Mouse (Mus musculus): ENCODE data around the gene Drap1. TPM values are rescaled to one million over a fixed set of nuclear protein-coding genes. Genes with fewer than 3 reads are reported as not detected.
A peak's percentile ranks its signal among the peaks of the same experiment; 100 is the strongest.

Gene Drap1
- polyA plus RNA-seq, 2 experiments = 219 to 236 TPM

DNA sequence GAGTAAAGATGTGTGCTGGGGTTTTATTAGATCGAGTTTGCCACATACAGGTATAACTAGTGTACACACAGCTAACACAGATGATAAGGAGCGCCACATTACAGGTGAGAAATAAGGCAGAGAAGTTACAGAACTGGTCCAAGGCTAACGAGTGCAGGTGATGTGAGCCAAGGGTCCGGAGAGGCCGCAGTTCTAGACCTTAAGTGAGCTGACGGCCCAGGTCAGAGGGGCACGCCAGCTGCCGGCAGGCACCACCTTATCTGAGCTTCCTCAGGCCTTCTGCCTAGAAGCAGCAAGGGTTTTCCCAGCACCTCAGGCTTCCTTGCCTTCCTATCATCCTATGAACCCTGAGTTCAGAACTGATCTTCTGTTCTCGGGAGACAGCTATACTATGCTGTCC lies 5.1 kb downstream of the Drap1 start:
- H3K4me2 ChIP-seq (replicated peaks; ENCODE audit: low read depth, low read length, severe bottlenecking) = no peak overlapping the region
- H3K9ac ChIP-seq (ENCODE audit: low read depth, low read length, severe bottlenecking) = no peak overlapping the region
- no peaks in the 10 kb centered on the region for H3K9me3 ChIP-seq (ENCODE audit: control insufficient read depth, low read length)
- H3K36me3 ChIP-seq (ENCODE audit: control insufficient read depth, insufficient read depth, low read length) = peaks cover 41% of the 10 kb centered on the region
- no peak overlapping the region for H3K27ac ChIP-seq (replicated peaks; ENCODE audit: low read depth, low read length)
- H3K4me3 ChIP-seq (replicated peaks; ENCODE audit: low read length) = no peak overlapping the region
- H3K27me3 ChIP-seq (ENCODE audit: control insufficient read depth, insufficient read depth, low read length) = no peaks in the 10 kb centered on the region
- WGBS = 90% methylated on average over 9 of the region's 9 CpGs
- ATAC-seq (ENCODE audit: low FRiP score, low read depth) (no peak), DNase-seq (ENCODE audit: low spot score) (no peak)
- H3K4me1 ChIP-seq (ENCODE audit: control insufficient read depth, insufficient read depth, low read length) = peaks cover 10% of the 10 kb centered on the region
- TF ChIP-seq POLR2A (IDR thresholded peaks at IDR 0.05; ENCODE audit: borderline replicate concordance, extremely low read depth, insufficient read depth, insufficient read length) = no peak

DNA sequence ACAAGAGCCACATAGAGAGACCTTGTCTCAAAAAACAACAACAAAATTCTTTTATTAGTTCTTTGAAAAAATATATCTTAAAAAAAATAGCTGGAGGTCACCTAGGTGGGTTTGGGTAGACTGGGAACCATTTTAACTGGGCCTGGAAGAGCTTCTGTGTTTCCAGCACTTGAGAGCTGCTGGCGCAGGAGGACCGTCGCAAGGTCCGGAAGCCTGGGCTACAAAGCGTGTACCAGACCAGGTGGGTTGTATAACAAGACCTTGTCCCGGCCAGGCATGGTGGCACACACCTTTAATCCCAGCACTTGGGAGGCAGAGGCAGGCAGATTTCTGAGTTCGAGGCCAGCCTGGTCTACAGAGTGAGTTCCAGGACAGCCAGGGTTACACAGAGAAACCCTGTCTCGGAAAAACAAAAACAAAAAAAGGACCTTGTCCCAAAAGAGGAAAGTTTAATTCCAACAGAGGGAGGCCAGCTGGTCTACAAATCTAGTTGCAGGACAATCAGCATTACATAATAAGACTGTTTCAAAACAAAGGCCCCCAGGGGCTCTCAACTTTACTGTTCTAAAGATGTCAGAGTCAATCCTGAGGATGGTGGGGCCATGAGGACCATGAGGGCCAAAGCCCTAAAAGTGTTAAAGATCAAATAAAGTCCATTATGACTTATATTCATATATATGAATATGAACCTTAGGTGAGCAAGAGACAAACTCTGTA lies 5.9 kb downstream of the Drap1 start:
- Histone ChIP-seq H3K36me3 (ENCODE audit: control insufficient read depth, insufficient read depth, low read length) (peaks cover 41% of the 10 kb centered on the region), H3K9me3 (ENCODE audit: control insufficient read depth, low read length) (no peaks in the 10 kb centered on the region), H3K9ac (ENCODE audit: low read depth, low read length, severe bottlenecking) (no peak overlapping the region), H3K4me2 (replicated peaks; ENCODE audit: low read depth, low read length, severe bottlenecking) (no peak overlapping the region), H3K4me3 (replicated peaks; ENCODE audit: low read length) (no peak overlapping the region), H3K4me1 (ENCODE audit: control insufficient read depth, insufficient read depth, low read length) (peaks cover 9% of the 10 kb centered on the region), H3K27me3 (ENCODE audit: control insufficient read depth, insufficient read depth, low read length) (no peaks in the 10 kb centered on the region), H3K27ac (replicated peaks; ENCODE audit: low read depth, low read length) (no peak overlapping the region)
- ATAC-seq (ENCODE audit: low FRiP score, low read depth) (no peak), DNase-seq (ENCODE audit: low spot score) (no peak)
- no peak for TF ChIP-seq POLR2A (IDR thresholded peaks at IDR 0.05; ENCODE audit: borderline replicate concordance, extremely low read depth, insufficient read depth, insufficient read length)
- WGBS = 98% methylated on average over 8 of the region's 8 CpGs

- TF ChIP-seq POLR2A (IDR thresholded peaks at IDR 0.05; ENCODE audit: borderline replicate concordance, extremely low read depth, insufficient read depth, insufficient read length) = no peak
- Histone ChIP-seq H3K36me3 (ENCODE audit: control insufficient read depth, insufficient read depth, low read length) (peaks cover 4% of the 10 kb centered on the region; the same call in 1 of the 2 replicates), H3K4me2 (replicated peaks; ENCODE audit: low read depth, low read length, severe bottlenecking) (no peak overlapping the region), H3K4me3 (replicated peaks; ENCODE audit: low read length) (no peak overlapping the region), H3K27ac (replicated peaks; ENCODE audit: low read depth, low read length) (no peak overlapping the region), H3K9ac (ENCODE audit: low read depth, low read length, severe bottlenecking) (no peak overlapping the region), H3K9me3 (ENCODE audit: control insufficient read depth, low read length) (no peaks in the 10 kb centered on the region), H3K27me3 (ENCODE audit: control insufficient read depth, insufficient read depth, low read length) (no peaks in the 10 kb centered on the region), H3K4me1 (ENCODE audit: control insufficient read depth, insufficient read depth, low read length) (0 out of 2 replicates have a peak, but pooled peaks cover 2% of the 10 kb centered on the region)
- no peak for DNase-seq (ENCODE audit: low spot score)
- WGBS = 44% methylated on average over 2 of the region's 2 CpGs
- no peak for ATAC-seq (ENCODE audit: low FRiP score, low read depth)
Observed at GRCm38 (mm10) chr19:5414534-5414957, 10.2 kb downstream of the Drap1 start.

GRCm38 (mm10) chr19:5413840-5414239 lies 10.9 kb downstream of the Drap1 start:
- Histone ChIP-seq H3K36me3 (ENCODE audit: control insufficient read depth, insufficient read depth, low read length) (peaks cover 3% of the 10 kb centered on the region; the same call in 1 of the 2 replicates), H3K9me3 (ENCODE audit: control insufficient read depth, low read length) (no peaks in the 10 kb centered on the region), H3K4me1 (ENCODE audit: control insufficient read depth, insufficient read depth, low read length) (0 out of 2 replicates have a peak, but pooled peaks cover 5% of the 10 kb centered on the region), H3K9ac (ENCODE audit: low read depth, low read length, severe bottlenecking) (no peak overlapping the region), H3K4me2 (replicated peaks; ENCODE audit: low read depth, low read length, severe bottlenecking) (no peak overlapping the region), H3K27ac (replicated peaks; ENCODE audit: low read depth, low read length) (no peak overlapping the region), H3K27me3 (ENCODE audit: control insufficient read depth, insufficient read depth, low read length) (no peaks in the 10 kb centered on the region), H3K4me3 (replicated peaks; ENCODE audit: low read length) (no peak overlapping the region)
- no peak for ATAC-seq (ENCODE audit: low FRiP score, low read depth)
- DNase-seq (ENCODE audit: low spot score) = no peak
- no peak for TF ChIP-seq POLR2A (IDR thresholded peaks at IDR 0.05; ENCODE audit: borderline replicate concordance, extremely low read depth, insufficient read depth, insufficient read length)
- 71% methylated on average over 4 of the region's 4 CpGs for WGBS

- Histone ChIP-seq H3K4me2 (replicated peaks; ENCODE audit: low read depth, low read length, severe bottlenecking) (no peak overlapping the region), H3K4me3 (replicated peaks; ENCODE audit: low read length) (no peak overlapping the region), H3K9ac (ENCODE audit: low read depth, low read length, severe bottlenecking) (no peak overlapping the region), H3K4me1 (ENCODE audit: control insufficient read depth, insufficient read depth, low read length) (peaks cover 9% of the 10 kb centered on the region; the same call in 1 of the 2 replicates), H3K36me3 (ENCODE audit: control insufficient read depth, insufficient read depth, low read length) (no peaks in the 10 kb centered on the region), H3K9me3 (ENCODE audit: control insufficient read depth, low read length) (no peaks in the 10 kb centered on the region), H3K27me3 (ENCODE audit: control insufficient read depth, insufficient read depth, low read length) (no peaks in the 10 kb centered on the region), H3K27ac (replicated peaks; ENCODE audit: low read depth, low read length) (no peak overlapping the region)
- ATAC-seq (ENCODE audit: low FRiP score, low read depth) (0 out of 2 replicates have a peak, but pooled peaks have one; percentile 24), DNase-seq (ENCODE audit: low spot score) (no peak)
- TF ChIP-seq POLR2A (IDR thresholded peaks at IDR 0.05; ENCODE audit: borderline replicate concordance, extremely low read depth, insufficient read depth, insufficient read length) = no peak
- 54% methylated on average over 5 of the region's 5 CpGs for WGBS
Observed at GRCm38 (mm10) chr19:5411961-5412360, 12.8 kb downstream of the Drap1 start.

Data from limb, embryonic 14.5 days (tissue).